Mouse (Mus musculus): Measurements from ENCODE around the gene Kif17. TPM values are rescaled to one million over a fixed set of nuclear protein-coding genes. Genes with fewer than 3 reads are reported as not detected.

Gene Kif17
- total and polyA plus RNA-seq, 2 experiments from 2014 or later, result 0.11 TPM

DNA sequence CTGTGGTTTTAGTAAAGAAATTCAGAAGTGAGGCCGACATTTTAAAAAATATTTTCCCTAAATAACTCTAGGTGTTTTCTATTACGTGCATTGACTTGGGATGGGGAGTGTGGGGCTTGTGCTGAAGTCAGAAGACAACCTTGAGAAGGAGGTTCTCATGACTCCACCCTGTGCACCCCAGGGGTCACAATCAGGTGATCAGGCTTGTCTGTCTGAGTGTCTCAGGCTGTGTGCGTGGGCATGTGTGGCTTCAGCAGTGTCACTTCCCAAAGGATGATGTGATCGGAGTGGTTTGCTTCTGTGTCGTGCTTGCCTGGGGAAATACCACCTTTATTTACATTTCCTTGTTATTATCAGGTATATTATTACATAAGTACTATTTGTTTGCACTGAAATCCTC lies 30.9 kb upstream of the Kif17 start:
- no peak overlapping the region for H3K27ac ChIP-seq (ENCODE audit: low read depth)
- no peak overlapping the region for H3K9ac ChIP-seq (replicated peaks; ENCODE audit: low read depth, low read length)
- peaks cover 15% of the 10 kb centered on the region for H3K4me1 ChIP-seq (ENCODE audit: control insufficient read depth, insufficient read depth)
- no peaks in the 10 kb centered on the region for H3K9me3 ChIP-seq (replicated peaks; ENCODE audit: control insufficient read depth, low read length)
- TF ChIP-seq EP300 (IDR thresholded peaks at IDR 0.05; ENCODE audit: low read depth) (no peak), CTCF (IDR thresholded peaks at IDR 0.05; ENCODE audit: low read depth) (no peak)
- no peaks in the 10 kb centered on the region for H3K27me3 ChIP-seq (ENCODE audit: control insufficient read depth, insufficient read depth, low read length)
- no peak overlapping the region for H3K4me3 ChIP-seq (ENCODE audit: low read depth, low read length)
- ATAC-seq (ENCODE audit: insufficient read depth, low read depth) (no peak), DNase-seq (ENCODE audit: low spot score) (no peak)
- peaks cover 30% of the 10 kb centered on the region for H3K36me3 ChIP-seq (replicated peaks; ENCODE audit: control insufficient read depth, insufficient read depth, low read length)
- 84% methylated on average over 5 of the region's 5 CpGs for WGBS
- no peak overlapping the region for H3K4me2 ChIP-seq (ENCODE audit: low read depth, low read length)

GRCm38 (mm10) chr4:138220761-138221160 lies 29.5 kb upstream of the Kif17 start:
- peaks cover 15% of the 10 kb centered on the region for H3K4me1 ChIP-seq (ENCODE audit: control insufficient read depth, insufficient read depth)
- 74% methylated on average over 7 of the region's 7 CpGs for WGBS
- no peak for TF ChIP-seq CTCF (IDR thresholded peaks at IDR 0.05; ENCODE audit: low read depth)
- no peak for TF ChIP-seq EP300 (IDR thresholded peaks at IDR 0.05; ENCODE audit: low read depth)
- H3K9ac ChIP-seq (replicated peaks; ENCODE audit: low read depth, low read length), result no peak overlapping the region
- ATAC-seq (ENCODE audit: insufficient read depth, low read depth), result no peak
- no peak overlapping the region for H3K4me2 ChIP-seq (ENCODE audit: low read depth, low read length)
- H3K9me3 ChIP-seq (replicated peaks; ENCODE audit: control insufficient read depth, low read length), result no peaks in the 10 kb centered on the region
- no peak for DNase-seq (ENCODE audit: low spot score)
- no peak overlapping the region for H3K27ac ChIP-seq (ENCODE audit: low read depth)
- H3K4me3 ChIP-seq (ENCODE audit: low read depth, low read length), result no peak overlapping the region
- H3K27me3 ChIP-seq (ENCODE audit: control insufficient read depth, insufficient read depth, low read length), result no peaks in the 10 kb centered on the region
- H3K36me3 ChIP-seq (replicated peaks; ENCODE audit: control insufficient read depth, insufficient read depth, low read length), result peaks cover 40% of the 10 kb centered on the region

- Histone ChIP-seq H3K36me3 (replicated peaks; ENCODE audit: control insufficient read depth, insufficient read depth, low read length) (peaks cover 47% of the 10 kb centered on the region), H3K27ac (ENCODE audit: low read depth) (no peak overlapping the region), H3K4me3 (ENCODE audit: low read depth, low read length) (no peak overlapping the region), H3K4me1 (ENCODE audit: control insufficient read depth, insufficient read depth) (peaks cover 15% of the 10 kb centered on the region), H3K9ac (replicated peaks; ENCODE audit: low read depth, low read length) (no peak overlapping the region), H3K27me3 (ENCODE audit: control insufficient read depth, insufficient read depth, low read length) (no peaks in the 10 kb centered on the region), H3K4me2 (ENCODE audit: low read depth, low read length) (no peak overlapping the region), H3K9me3 (replicated peaks; ENCODE audit: control insufficient read depth, low read length) (no peaks in the 10 kb centered on the region)
- DNase-seq (ENCODE audit: low spot score) (no peak), ATAC-seq (ENCODE audit: insufficient read depth, low read depth) (no peak)
- TF ChIP-seq CTCF (IDR thresholded peaks at IDR 0.05; ENCODE audit: low read depth) (no peak), EP300 (IDR thresholded peaks at IDR 0.05; ENCODE audit: low read depth) (no peak)
- WGBS, result 72% methylated on average over 5 of the region's 5 CpGs
Measured at GRCm38 (mm10) chr4:138221406-138221805, 28.8 kb upstream of the Kif17 start.

- ATAC-seq (ENCODE audit: insufficient read depth, low read depth) (no peak), DNase-seq (ENCODE audit: low spot score) (no peak)
- Histone ChIP-seq H3K27ac (ENCODE audit: low read depth) (no peak overlapping the region), H3K4me3 (ENCODE audit: low read depth, low read length) (no peak overlapping the region), H3K27me3 (ENCODE audit: control insufficient read depth, insufficient read depth, low read length) (no peaks in the 10 kb centered on the region), H3K4me1 (ENCODE audit: control insufficient read depth, insufficient read depth) (peaks cover 15% of the 10 kb centered on the region), H3K36me3 (replicated peaks; ENCODE audit: control insufficient read depth, insufficient read depth, low read length) (peaks cover 56% of the 10 kb centered on the region), H3K9me3 (replicated peaks; ENCODE audit: control insufficient read depth, low read length) (no peaks in the 10 kb centered on the region), H3K9ac (replicated peaks; ENCODE audit: low read depth, low read length) (no peak overlapping the region), H3K4me2 (ENCODE audit: low read depth, low read length) (no peak overlapping the region)
- TF ChIP-seq CTCF (IDR thresholded peaks at IDR 0.05; ENCODE audit: low read depth), result no peak
- TF ChIP-seq EP300 (IDR thresholded peaks at IDR 0.05; ENCODE audit: low read depth), result no peak
- WGBS, result 79% methylated on average over 5 of the region's 5 CpGs
Measured at GRCm38 (mm10) chr4:138222396-138222795, 27.8 kb upstream of the Kif17 start.

DNA sequence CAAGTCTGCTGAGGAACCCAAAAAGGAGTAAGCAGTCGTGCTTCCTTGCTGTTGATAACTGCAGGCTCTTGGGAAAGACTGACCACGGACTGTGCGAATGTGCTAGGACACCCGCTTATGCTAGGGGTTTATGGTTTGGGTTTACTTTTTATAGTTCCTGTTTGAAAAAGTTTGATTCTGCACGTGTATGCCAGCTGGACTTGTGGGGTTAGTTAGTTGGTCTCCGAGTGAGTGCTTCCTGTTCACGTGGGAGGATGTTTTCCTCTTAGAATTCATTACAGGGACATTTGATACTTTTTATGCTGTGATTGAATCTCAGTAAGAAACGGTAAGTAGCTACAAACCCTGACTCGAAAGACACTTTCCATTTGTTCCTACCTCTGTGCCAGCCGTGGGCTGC lies 26.6 kb upstream of the Kif17 start:
- Histone ChIP-seq H3K27ac (ENCODE audit: low read depth) (no peak overlapping the region), H3K27me3 (ENCODE audit: control insufficient read depth, insufficient read depth, low read length) (no peaks in the 10 kb centered on the region), H3K9me3 (replicated peaks; ENCODE audit: control insufficient read depth, low read length) (no peaks in the 10 kb centered on the region), H3K4me3 (ENCODE audit: low read depth, low read length) (no peak overlapping the region), H3K36me3 (replicated peaks; ENCODE audit: control insufficient read depth, insufficient read depth, low read length) (peaks cover 68% of the 10 kb centered on the region), H3K9ac (replicated peaks; ENCODE audit: low read depth, low read length) (no peak overlapping the region), H3K4me2 (ENCODE audit: low read depth, low read length) (no peak overlapping the region), H3K4me1 (ENCODE audit: control insufficient read depth, insufficient read depth) (peaks cover 8% of the 10 kb centered on the region)
- ATAC-seq (ENCODE audit: insufficient read depth, low read depth) (no peak), DNase-seq (ENCODE audit: low spot score) (no peak)
- 72% methylated on average over 10 of the region's 10 CpGs for WGBS
- TF ChIP-seq EP300 (IDR thresholded peaks at IDR 0.05; ENCODE audit: low read depth) (no peak), CTCF (IDR thresholded peaks at IDR 0.05; ENCODE audit: low read depth) (no peak)
